Mouse (Mus musculus) CH12.LX (cell line): ENCODE data around the gene Hist2h3c1.

Experiments used
- CTCF ChIP-seq, 2 experiments: IDR thresholded peaks in 1 of 2; conservative IDR thresholded peaks in 1 of 2; 2 replicates each; pipeline ENCODE4 v1.5.1; 2011 to 2012; ENCODE audit warnings: low read depth in 2 of 2, low read length in 2 of 2, improper control_type of control experiment in 1 of 2, inconsistent platforms in 1 of 2, mild to moderate bottlenecking in 1 of 2, moderate library complexity in 1 of 2
- E2F4 ChIP-seq: IDR thresholded peaks from 2 replicates; pipeline ENCODE4 v1.6.1; 2011; ENCODE audit warnings: low read depth, low read length, improper control_type of control experiment; ENCODE audit not compliant: insufficient replicate concordance
- EP300 ChIP-seq: IDR thresholded peaks from 2 replicates; pipeline ENCODE4 v1.6.1; 2011; ENCODE audit warnings: low read length, improper control_type of control experiment
- JUND ChIP-seq: conservative IDR thresholded peaks from 2 replicates; pipeline ENCODE4 v1.6.1; 2011; ENCODE audit warnings: low read depth, low read length, improper control_type of control experiment
- MAZ ChIP-seq: IDR thresholded peaks from 2 replicates; pipeline ENCODE4 v1.6.1; 2012; ENCODE audit warnings: low read depth, mild to moderate bottlenecking, inconsistent platforms, low read length, improper control_type of control experiment, moderate library complexity
- MYC ChIP-seq: IDR thresholded peaks from 2 replicates; pipeline ENCODE4 v1.6.1; 2011; ENCODE audit warnings: low read depth, mild to moderate bottlenecking, improper control_type of control experiment, low read length
- NELFE ChIP-seq: IDR thresholded peaks from 2 replicates; pipeline ENCODE4 v1.6.1; 2011; ENCODE audit warnings: low read depth, low read length, improper control_type of control experiment
- POLR2A ChIP-seq: IDR thresholded peaks from 2 replicates; pipeline ENCODE4 v1.6.1; 2011; ENCODE audit warnings: low read depth, mild to moderate bottlenecking, improper control_type of control experiment, low read length
- POLR2AphosphoS2 ChIP-seq: IDR thresholded peaks from 2 replicates; pipeline ENCODE4 v1.6.1; 2011; ENCODE audit warnings: low read depth, low read length, improper control_type of control experiment
- USF2 ChIP-seq: conservative IDR thresholded peaks from 2 replicates; pipeline ENCODE4 v1.6.1; 2011; ENCODE audit warnings: low read depth, low read length, improper control_type of control experiment

DNA sequence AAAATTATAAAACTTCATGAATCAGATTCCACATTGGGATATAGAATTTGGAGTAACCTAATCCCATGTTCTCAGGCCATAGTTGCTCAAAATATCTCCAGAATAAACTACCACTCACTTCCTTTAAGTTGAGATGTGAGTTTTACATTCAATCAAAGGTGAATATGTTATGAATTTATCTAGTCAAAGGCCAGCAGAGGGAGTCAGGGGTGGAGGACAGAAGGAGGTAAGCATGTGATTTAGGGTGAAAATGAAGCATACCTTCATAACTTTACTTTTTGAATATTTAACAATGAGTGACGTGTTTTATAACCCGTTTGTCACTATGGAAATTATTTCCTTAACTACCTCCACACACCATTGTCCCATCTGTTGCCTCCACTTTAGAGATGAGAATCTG lies 11.6 kb upstream of the Hist2h3c1 start:
- TF ChIP-seq CTCF (conservative IDR thresholded peaks at IDR 0.05 in 1 of 2, IDR thresholded peaks at IDR 0.05 in 1 of 2; ENCODE audit: low read depth in 2 of 2, low read length in 2 of 2) (peak in 1 of 2 experiments; percentile 31; a peak in 2 of 4 replicates), NELFE (no peak), EP300 (no peak), USF2 (no peak), E2F4 (no peak), POLR2A (no peak), JUND (no peak), MYC (no peak), POLR2AphosphoS2 (no peak), MAZ (no peak)
